Mouse (Mus musculus): ENCODE measurements around the gene Mapk8ip1. TPM values are rescaled to one million over a fixed set of nuclear protein-coding genes. Genes with fewer than 3 reads are reported as not detected.

Gene Mapk8ip1
- polyA plus RNA-seq, 1 experiment from 2014 or later, result 44.2 TPM

DNA sequence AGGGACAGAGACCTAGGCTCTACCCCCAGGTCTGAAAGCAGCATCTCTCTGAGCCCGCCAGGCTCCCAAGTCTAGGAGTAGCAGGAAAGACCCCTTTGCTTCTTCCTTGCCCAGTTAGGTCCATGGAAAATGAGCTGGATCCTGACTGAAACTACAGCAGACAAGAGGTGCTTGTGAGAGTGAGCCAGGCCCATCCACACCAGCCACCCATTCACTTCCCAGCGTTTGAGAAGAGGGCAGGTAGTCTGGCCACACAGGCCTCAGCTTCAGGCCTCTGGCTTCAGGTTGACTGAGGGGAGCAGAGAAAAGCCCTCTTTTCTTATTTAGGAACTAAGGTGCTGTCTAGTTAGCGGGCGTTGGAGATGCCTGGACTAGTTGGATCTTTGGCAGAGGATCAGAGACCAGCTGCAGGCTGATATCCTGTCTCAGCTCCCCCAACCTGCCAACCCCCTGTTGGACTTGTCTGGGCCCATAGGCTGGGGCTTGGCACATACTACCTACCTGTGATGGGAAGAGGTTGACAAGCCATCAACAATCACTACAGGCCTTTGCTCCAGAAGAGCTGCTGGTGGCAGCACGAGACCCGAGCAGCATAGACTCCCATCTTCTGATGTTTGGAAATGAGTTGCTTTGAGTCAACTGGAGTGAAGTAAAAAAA, 38.4 kb downstream of the Mapk8ip1 start:
- no peak overlapping the region for H3K9ac ChIP-seq (ENCODE audit: low read length)
- no peak for DNase-seq (ENCODE audit: low spot score)
- 93% methylated on average over 6 of the region's 6 CpGs for WGBS
- H3K27me3 ChIP-seq (ENCODE audit: control insufficient read depth, insufficient read depth, low read length), result no peaks in the 10 kb centered on the region
- peaks cover 6% of the 10 kb centered on the region; the same call in 1 of the 2 replicates for H3K36me3 ChIP-seq (ENCODE audit: control insufficient read depth, insufficient read depth, low read length)
- H3K9me3 ChIP-seq (ENCODE audit: control insufficient read depth, low read length), result no peaks in the 10 kb centered on the region
- H3K4me3 ChIP-seq (ENCODE audit: low read depth, low read length), result no peak overlapping the region
- H3K4me1 ChIP-seq (ENCODE audit: control insufficient read depth, insufficient read depth, low read length), result no peaks in the 10 kb centered on the region
- H3K4me2 ChIP-seq (ENCODE audit: low read depth), result no peak overlapping the region
- H3K27ac ChIP-seq (ENCODE audit: low read depth, low read length), result no peak overlapping the region
- ATAC-seq (ENCODE audit: insufficient read depth, low FRiP score, low TSS enrichment), result no peak

- no peak overlapping the region for H3K4me2 ChIP-seq (ENCODE audit: low read depth)
- H3K27me3 ChIP-seq (ENCODE audit: control insufficient read depth, insufficient read depth, low read length), result no peaks in the 10 kb centered on the region
- no peak overlapping the region for H3K4me3 ChIP-seq (ENCODE audit: low read depth, low read length)
- H3K9me3 ChIP-seq (ENCODE audit: control insufficient read depth, low read length), result no peaks in the 10 kb centered on the region
- ATAC-seq (ENCODE audit: insufficient read depth, low FRiP score, low TSS enrichment) (no peak), DNase-seq (ENCODE audit: low spot score) (no peak)
- WGBS, result 91% methylated on average over 8 of the region's 8 CpGs
- no peak overlapping the region for H3K27ac ChIP-seq (ENCODE audit: low read depth, low read length)
- H3K9ac ChIP-seq (ENCODE audit: low read length), result no peak overlapping the region
- H3K4me1 ChIP-seq (ENCODE audit: control insufficient read depth, insufficient read depth, low read length), result no peaks in the 10 kb centered on the region
- H3K36me3 ChIP-seq (ENCODE audit: control insufficient read depth, insufficient read depth, low read length), result peaks cover 6% of the 10 kb centered on the region; the same call in 1 of the 2 replicates
These were observed 39.3 kb downstream of the Mapk8ip1 start for GRCm38 (mm10) chr2:92361795-92362194.

DNA sequence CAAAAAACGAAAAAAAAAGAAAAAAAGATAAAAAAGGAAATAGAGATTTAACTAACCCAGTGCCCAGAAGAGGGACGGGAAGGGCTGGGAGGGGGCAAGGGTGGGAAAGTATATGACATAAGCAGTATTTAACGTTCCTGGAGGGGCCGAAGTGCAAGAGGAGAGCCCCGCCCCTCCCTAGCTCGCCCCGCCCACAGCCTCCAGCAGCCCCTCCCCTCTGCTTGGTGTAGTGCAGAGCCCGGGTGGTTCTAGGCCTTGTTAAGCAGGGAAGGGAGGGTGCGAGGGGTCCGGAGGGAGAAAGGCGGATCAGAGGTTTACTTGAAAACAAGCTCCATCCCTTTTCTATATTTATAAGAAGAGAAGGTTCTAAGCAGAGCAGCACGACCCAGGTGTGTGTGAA, 40.2 kb downstream of the Mapk8ip1 start:
- ATAC-seq (ENCODE audit: insufficient read depth, low FRiP score, low TSS enrichment) (0 out of 2 replicates have a peak, but pooled peaks have one; percentile 48), DNase-seq (ENCODE audit: low spot score) (peak; percentile 19)
- Histone ChIP-seq H3K36me3 (ENCODE audit: control insufficient read depth, insufficient read depth, low read length) (peaks cover 6% of the 10 kb centered on the region; the same call in 1 of the 2 replicates), H3K4me3 (ENCODE audit: low read depth, low read length) (no peak overlapping the region), H3K27me3 (ENCODE audit: control insufficient read depth, insufficient read depth, low read length) (no peaks in the 10 kb centered on the region), H3K9ac (ENCODE audit: low read length) (no peak overlapping the region), H3K27ac (ENCODE audit: low read depth, low read length) (no peak overlapping the region), H3K4me1 (ENCODE audit: control insufficient read depth, insufficient read depth, low read length) (no peaks in the 10 kb centered on the region), H3K4me2 (ENCODE audit: low read depth) (no peak overlapping the region), H3K9me3 (ENCODE audit: control insufficient read depth, low read length) (no peaks in the 10 kb centered on the region)
- 33% methylated on average over 11 of the region's 12 CpGs for WGBS

DNA sequence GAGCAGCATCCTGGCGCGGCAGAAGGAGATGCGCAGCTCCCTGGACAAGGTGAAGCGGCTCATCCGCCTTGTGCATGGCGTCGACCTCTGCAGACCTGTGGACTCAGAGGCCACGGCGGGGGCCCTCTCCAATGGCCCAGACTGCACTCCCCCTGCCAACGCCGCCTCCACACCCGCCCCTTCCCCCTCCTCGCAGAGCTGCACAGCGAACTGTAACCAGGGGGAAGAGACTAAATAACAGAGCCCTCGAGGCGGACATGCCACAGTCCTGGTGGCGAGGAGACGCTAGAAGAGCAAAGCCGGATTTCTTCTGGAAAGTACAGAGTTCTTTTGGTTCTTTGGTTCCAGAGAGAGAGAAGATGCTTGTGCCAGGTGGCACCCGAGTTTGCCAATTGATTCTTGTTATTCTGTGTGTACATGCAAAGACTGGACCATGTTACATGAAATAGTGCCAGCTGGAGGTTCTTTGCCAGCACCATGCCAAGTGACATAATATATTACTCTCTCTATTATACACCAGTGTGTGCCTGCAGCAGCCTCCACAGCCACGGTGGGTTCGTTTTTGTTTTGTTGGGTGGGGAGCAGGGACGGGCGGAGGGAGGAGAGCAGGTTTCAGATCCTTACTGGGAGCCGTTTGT, 40.8 kb downstream of the Mapk8ip1 start:
- DNase-seq (ENCODE audit: low spot score) (peak; percentile 9), ATAC-seq (ENCODE audit: insufficient read depth, low FRiP score, low TSS enrichment) (no peak)
- Histone ChIP-seq H3K4me3 (ENCODE audit: low read depth, low read length) (no peak overlapping the region), H3K36me3 (ENCODE audit: control insufficient read depth, insufficient read depth, low read length) (peaks cover 6% of the 10 kb centered on the region; the same call in 1 of the 2 replicates), H3K9me3 (ENCODE audit: control insufficient read depth, low read length) (no peaks in the 10 kb centered on the region), H3K4me1 (ENCODE audit: control insufficient read depth, insufficient read depth, low read length) (no peaks in the 10 kb centered on the region), H3K27ac (ENCODE audit: low read depth, low read length) (no peak overlapping the region), H3K27me3 (ENCODE audit: control insufficient read depth, insufficient read depth, low read length) (no peaks in the 10 kb centered on the region), H3K4me2 (ENCODE audit: low read depth) (no peak overlapping the region), H3K9ac (ENCODE audit: low read length) (no peak overlapping the region)
- 77% methylated on average over 25 of the region's 25 CpGs for WGBS

DNA sequence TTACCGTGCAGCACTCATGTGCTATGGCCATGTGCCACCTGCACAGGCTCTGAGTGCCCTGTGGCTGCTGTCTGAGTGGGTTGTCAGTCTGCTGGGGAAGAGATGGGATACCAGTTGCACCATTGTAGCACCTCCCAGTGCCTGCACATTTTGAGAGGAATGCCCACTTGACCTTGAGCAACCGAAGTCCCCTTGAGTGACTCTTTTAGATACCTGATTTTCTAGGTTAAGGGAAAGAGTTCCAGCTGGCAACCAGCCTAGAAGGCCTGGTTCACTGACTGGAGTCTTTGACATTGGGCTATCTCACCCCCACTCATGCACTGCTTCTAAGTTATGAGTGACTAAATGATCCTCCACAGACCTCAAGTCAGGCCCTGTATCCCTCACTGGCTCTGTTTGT, 41.8 kb downstream of the Mapk8ip1 start:
- Histone ChIP-seq H3K27ac (ENCODE audit: low read depth, low read length) (no peak overlapping the region), H3K27me3 (ENCODE audit: control insufficient read depth, insufficient read depth, low read length) (no peaks in the 10 kb centered on the region), H3K9me3 (ENCODE audit: control insufficient read depth, low read length) (no peaks in the 10 kb centered on the region), H3K36me3 (ENCODE audit: control insufficient read depth, insufficient read depth, low read length) (peaks cover 6% of the 10 kb centered on the region), H3K4me2 (ENCODE audit: low read depth) (no peak overlapping the region), H3K9ac (ENCODE audit: low read length) (no peak overlapping the region), H3K4me3 (ENCODE audit: low read depth, low read length) (no peak overlapping the region), H3K4me1 (ENCODE audit: control insufficient read depth, insufficient read depth, low read length) (no peaks in the 10 kb centered on the region)
- 91% methylated on average over 2 of the region's 2 CpGs for WGBS
- DNase-seq (ENCODE audit: low spot score) (no peak), ATAC-seq (ENCODE audit: insufficient read depth, low FRiP score, low TSS enrichment) (no peak)

GRCm38 (mm10) chr2:92354224-92354623, 46.8 kb downstream of the Mapk8ip1 start:
- H3K36me3 ChIP-seq (ENCODE audit: control insufficient read depth, insufficient read depth, low read length), result peaks cover 2% of the 10 kb centered on the region
- no peak overlapping the region for H3K4me3 ChIP-seq (ENCODE audit: low read depth, low read length)
- no peak overlapping the region for H3K9ac ChIP-seq (ENCODE audit: low read length)
- 58% methylated on average over 6 of the region's 6 CpGs for WGBS
- H3K9me3 ChIP-seq (ENCODE audit: control insufficient read depth, low read length), result no peaks in the 10 kb centered on the region
- H3K27me3 ChIP-seq (ENCODE audit: control insufficient read depth, insufficient read depth, low read length), result no peaks in the 10 kb centered on the region
- H3K4me1 ChIP-seq (ENCODE audit: control insufficient read depth, insufficient read depth, low read length), result no peaks in the 10 kb centered on the region
- no peak overlapping the region for H3K4me2 ChIP-seq (ENCODE audit: low read depth)
- no peak overlapping the region for H3K27ac ChIP-seq (ENCODE audit: low read depth, low read length)
- DNase-seq (ENCODE audit: low spot score) (no peak), ATAC-seq (ENCODE audit: insufficient read depth, low FRiP score, low TSS enrichment) (no peak)

GRCm38 (mm10) chr2:92353402-92353801, 47.7 kb downstream of the Mapk8ip1 start:
- no peaks in the 10 kb centered on the region for H3K4me1 ChIP-seq (ENCODE audit: control insufficient read depth, insufficient read depth, low read length)
- DNase-seq (ENCODE audit: low spot score), result no peak
- no peaks in the 10 kb centered on the region for H3K27me3 ChIP-seq (ENCODE audit: control insufficient read depth, insufficient read depth, low read length)
- no peaks in the 10 kb centered on the region for H3K9me3 ChIP-seq (ENCODE audit: control insufficient read depth, low read length)
- ATAC-seq (ENCODE audit: insufficient read depth, low FRiP score, low TSS enrichment), result no peak
- H3K9ac ChIP-seq (ENCODE audit: low read length), result no peak overlapping the region
- no peak overlapping the region for H3K4me2 ChIP-seq (ENCODE audit: low read depth)
- 52% methylated on average over 5 of the region's 5 CpGs for WGBS
- H3K4me3 ChIP-seq (ENCODE audit: low read depth, low read length), result no peak overlapping the region
- H3K27ac ChIP-seq (ENCODE audit: low read depth, low read length), result no peak overlapping the region
- H3K36me3 ChIP-seq (ENCODE audit: control insufficient read depth, insufficient read depth, low read length), result peaks cover 5% of the 10 kb centered on the region

- no peak for ATAC-seq (ENCODE audit: insufficient read depth, low FRiP score, low TSS enrichment)
These were observed 50.4 kb downstream of the Mapk8ip1 start for GRCm38 (mm10) chr2:92350686-92351085.

More at GRCm38 (mm10) chr2:92350686-92351085, 50.4 kb downstream of the Mapk8ip1 start:
- DNase-seq (ENCODE audit: low spot score), result no peak
- H3K27me3 ChIP-seq (ENCODE audit: control insufficient read depth, insufficient read depth, low read length), result no peaks in the 10 kb centered on the region
- H3K36me3 ChIP-seq (ENCODE audit: control insufficient read depth, insufficient read depth, low read length), result peaks cover 5% of the 10 kb centered on the region
- WGBS, result 68% methylated on average over 5 of the region's 5 CpGs
- no peaks in the 10 kb centered on the region for H3K9me3 ChIP-seq (ENCODE audit: control insufficient read depth, low read length)
- no peak overlapping the region for H3K4me3 ChIP-seq (ENCODE audit: low read depth, low read length)
- H3K9ac ChIP-seq (ENCODE audit: low read length), result no peak overlapping the region
- no peaks in the 10 kb centered on the region for H3K4me1 ChIP-seq (ENCODE audit: control insufficient read depth, insufficient read depth, low read length)
- H3K27ac ChIP-seq (ENCODE audit: low read depth, low read length), result no peak overlapping the region
- no peak overlapping the region for H3K4me2 ChIP-seq (ENCODE audit: low read depth)

Measured in neural tube, embryonic 11.5 days (tissue).